In genomic region chr8:84569921-84570673, GRCm38 (mm10) we compare ENCODE assay signal across 9 mouse cellular contexts.
DNase-seq lines count a peak whose midpoint lies in the region; ATAC-seq and TF ChIP-seq lines count a peak whose summit lies in the region.
"Had no signal": no experiment of that assay in that cellular context is flagged by ENCODE, and none has a peak within 500 bp of the region (broad histone marks: within the 10 kb centered on the region; RNA-seq: fewer than 3 reads in every experiment).

No protein-coding gene starts in this region.

- peak; percentile 40 to 47 for DNase-seq in cerebellum, adult 18-20 months
- DNase-seq in cerebellum, adult 11 months, result no peak
- no peak for DNase-seq in layer of hippocampus, adult 2 months (ENCODE audit: low spot score in 2 of 2)
- no peak for DNase-seq in layer of hippocampus, adult 11-12 months (ENCODE audit: low spot score)
- peak; percentile 15 for DNase-seq in naive thymus-derived CD4-positive, alpha-beta T cell, adult 2 months (ENCODE audit: low read depth)
- no peak for DNase-seq in adrenal gland, postnatal 10 days
- DNase-seq in gastrocnemius, postnatal 14 days, result no peak
- DNase-seq: lung, adult 2 months had no signal

- H3K4me3 ChIP-seq in layer of hippocampus, adult 2 months, result no peak overlapping the region
- peak overlapping the region; percentile 7; the same call in 1 of the 2 replicates for H3K4me3 ChIP-seq in embryonic facial prominence, embryonic 13.5 days

- no peaks in the 10 kb centered on the region for H3K9me3 ChIP-seq in embryonic facial prominence, embryonic 13.5 days

- WGBS in embryonic facial prominence, embryonic 13.5 days, result 31% methylated on average over 25 of the region's 25 CpGs

- peaks cover 29% of the 10 kb centered on the region for H3K27me3 ChIP-seq in embryonic facial prominence, embryonic 13.5 days

- no peak overlapping the region for H3K27ac ChIP-seq in layer of hippocampus, adult 2 months
- no peak overlapping the region for H3K27ac ChIP-seq in embryonic facial prominence, embryonic 13.5 days

- peak; percentile 66 for TF ChIP-seq CTCF in layer of hippocampus, adult 2 months (conservative IDR thresholded peaks at IDR 0.05)

- H3K36me3 ChIP-seq in embryonic facial prominence, embryonic 13.5 days, result no peaks in the 10 kb centered on the region

- ATAC-seq in embryonic facial prominence, embryonic 13.5 days (ENCODE audit: insufficient number of reproducible peaks, insufficient read depth, low FRiP score, low TSS enrichment, low read depth), result no peak

- intact Hi-C loops in gastrocnemius, postnatal 14 days (cut with DNase I; ENCODE audit: low total_unique reads), result no loop called here

- H3K4me1 ChIP-seq in embryonic facial prominence, embryonic 13.5 days, result peaks cover 6% of the 10 kb centered on the region; the same call in 1 of the 2 replicates

- no peak overlapping the region for H3K9ac ChIP-seq in embryonic facial prominence, embryonic 13.5 days

- peak overlapping the region; percentile 48 for H3K4me2 ChIP-seq in embryonic facial prominence, embryonic 13.5 days

Comparison
In these comparisons a context has a peak if more than half of its experiments do, and no peak if none do; other contexts are left out.
1. DNase-seq: peak in cerebellum, adult 18-20 months (2 of 2) and naive thymus-derived CD4-positive, alpha-beta T cell, adult 2 months (single experiment); none in cerebellum, adult 11 months (single experiment), layer of hippocampus, adult 2 months (0 of 2), layer of hippocampus, adult 11-12 months (single experiment), adrenal gland, postnatal 10 days (single experiment) and gastrocnemius, postnatal 14 days (single experiment).